Mouse (Mus musculus): Measurements from ENCODE around the gene Polr3k.

The Polr3k gene

GRCm38 (mm10) chr2:181863791-181864535 is at the start of gene Polr3k:
TSS of gene Polr3k (plus strand) at chr2:181864337.
- peak; percentile 92 for DNase-seq (ENCODE audit: inconsistent ontology term)

DNA sequence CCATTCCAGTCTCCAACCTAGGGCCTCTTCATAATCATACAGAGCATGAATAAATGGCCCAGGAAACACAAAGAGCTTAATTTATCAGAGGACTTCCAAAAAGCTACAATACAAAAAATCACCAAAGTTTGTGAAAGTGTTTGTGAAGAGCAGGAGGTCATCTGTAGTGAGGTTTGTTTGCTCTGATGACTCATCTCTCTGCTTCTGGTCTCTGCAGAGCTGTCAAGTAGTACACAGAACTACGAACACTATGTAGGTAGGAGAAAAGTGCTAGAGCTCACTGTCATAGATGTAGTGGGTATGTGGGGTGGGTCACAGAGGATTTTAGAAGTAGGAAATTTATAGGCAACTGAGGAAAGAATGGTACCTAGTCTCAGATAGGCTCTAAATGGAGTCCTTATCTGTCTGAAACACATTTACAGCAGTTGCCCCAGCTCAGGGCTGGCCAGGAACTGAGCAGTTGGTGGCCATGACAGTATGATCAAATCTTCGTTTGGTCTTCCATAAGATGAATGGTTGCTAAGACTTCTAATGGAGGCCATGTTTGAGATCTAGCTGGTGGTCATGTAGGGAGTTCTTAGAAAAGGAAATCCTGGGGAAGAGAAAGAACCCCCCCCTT is 35.0 kb upstream of the Polr3k start:
- no peak for DNase-seq (ENCODE audit: inconsistent ontology term)

- DNase-seq (ENCODE audit: inconsistent ontology term): peak; percentile 80
These were observed 31.4 kb upstream of the Polr3k start for GRCm38 (mm10) chr2:181832745-181833144.

DNA sequence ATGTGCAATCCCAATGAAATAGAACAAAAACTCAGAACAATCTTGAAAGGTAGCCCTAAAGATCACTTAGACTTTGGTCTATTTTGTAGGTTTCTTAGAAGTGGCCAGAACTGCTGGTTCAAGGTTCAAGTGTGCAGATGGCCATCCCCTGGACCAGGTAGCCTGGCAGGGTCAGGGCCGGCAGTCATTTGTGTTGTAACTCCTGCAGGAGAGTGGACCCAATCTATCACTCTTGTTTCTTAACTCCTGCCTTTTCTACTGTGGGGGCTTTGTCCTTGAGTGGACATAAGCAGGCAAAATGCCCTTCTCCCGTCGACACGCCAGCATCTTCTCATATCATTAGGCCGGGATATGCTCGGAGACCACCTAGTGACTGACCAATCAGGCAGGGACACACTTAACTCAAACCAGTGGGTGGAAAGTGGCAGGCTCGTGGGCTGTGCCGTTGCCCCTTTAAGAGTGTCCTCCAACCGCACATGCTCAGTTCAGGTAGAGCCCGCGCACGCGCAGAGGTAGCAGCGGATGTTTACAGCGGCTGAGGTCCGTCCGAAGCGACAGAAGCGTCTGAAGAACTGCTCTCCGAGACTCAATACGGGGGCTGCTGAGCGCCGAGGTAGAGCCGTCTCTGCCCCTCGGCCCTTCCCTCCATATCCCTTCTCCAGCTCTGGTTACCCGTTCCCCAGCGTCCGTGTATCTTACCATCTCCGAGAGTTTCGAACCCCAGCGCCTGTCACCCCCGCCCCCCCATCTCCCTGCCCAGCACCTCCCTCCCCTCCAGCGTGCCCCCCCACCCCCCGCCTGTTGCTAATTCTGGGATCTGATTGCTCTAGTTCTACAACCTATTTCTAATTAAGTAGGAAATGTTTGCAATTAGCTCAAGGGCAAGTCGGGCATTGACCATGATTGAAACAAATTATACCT is 26.5 kb upstream of the Polr3k start, which contains the start of gene Pcmtd2:
TSS of gene Pcmtd2 (plus strand) at position 483 of the 921 bp plus-strand sequence.
- DNase-seq (ENCODE audit: inconsistent ontology term): peak; percentile 90

- DNase-seq (ENCODE audit: inconsistent ontology term): peak; percentile 52
These were observed 25.9 kb upstream of the Polr3k start for GRCm38 (mm10) chr2:181838293-181838680.

- no peak for DNase-seq (ENCODE audit: inconsistent ontology term)
These were observed 18.3 kb upstream of the Polr3k start for GRCm38 (mm10) chr2:181845709-181846394.

DNA sequence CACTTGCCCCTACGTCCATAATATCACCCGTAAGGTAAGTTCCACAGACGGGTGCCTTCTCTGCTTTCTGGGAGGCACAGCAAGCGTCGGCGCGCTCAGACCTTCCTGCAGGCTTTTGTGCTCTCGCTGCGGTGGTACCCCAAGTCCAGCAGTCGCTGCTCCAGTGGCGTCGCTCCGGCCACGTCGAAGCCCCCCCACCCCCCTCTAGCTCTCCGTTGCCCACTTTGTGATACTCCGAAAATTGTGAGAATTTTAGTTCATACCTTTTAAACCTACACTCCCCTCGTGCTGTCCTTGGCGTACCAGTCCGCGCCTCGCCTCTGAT is 361 bp downstream of the Polr3k start:
- no peak for DNase-seq (ENCODE audit: inconsistent ontology term)

GRCm38 (mm10) chr2:181866931-181867330 is 2.8 kb downstream of the Polr3k start:
- DNase-seq (ENCODE audit: inconsistent ontology term): peak; percentile 54

GRCm38 (mm10) chr2:181871039-181871438 is 6.9 kb downstream of the Polr3k start:
- DNase-seq (ENCODE audit: inconsistent ontology term): no peak

GRCm38 (mm10) chr2:181878903-181879302 is 14.8 kb downstream of the Polr3k start:
- no peak for DNase-seq (ENCODE audit: inconsistent ontology term)

- DNase-seq (ENCODE audit: inconsistent ontology term): no peak
These were observed 19.0 kb downstream of the Polr3k start for GRCm38 (mm10) chr2:181883022-181883749.

DNA sequence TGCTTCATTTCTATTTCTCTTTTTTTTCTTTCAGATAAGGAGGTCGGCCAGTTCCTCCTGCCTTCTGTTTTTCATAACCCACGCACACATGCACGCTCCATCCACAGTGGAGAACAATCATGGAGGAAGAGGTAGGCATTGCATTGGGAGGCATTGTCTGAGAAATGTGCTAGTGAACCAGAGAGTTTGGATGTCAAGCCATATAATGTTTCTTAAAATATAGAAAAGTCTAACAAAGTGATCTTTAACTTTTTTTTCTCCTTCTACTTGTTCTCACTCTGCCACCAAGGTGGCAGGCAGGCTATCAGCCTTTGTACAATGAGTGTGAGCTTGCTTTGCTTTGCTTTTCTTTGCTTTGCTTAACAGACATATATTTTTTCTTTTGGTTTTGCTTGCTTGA is 53.7 kb downstream of the Polr3k start:
- peak; percentile 14 for DNase-seq (ENCODE audit: inconsistent ontology term)

- DNase-seq (ENCODE audit: inconsistent ontology term): peak; percentile 34
These were observed 54.4 kb downstream of the Polr3k start for GRCm38 (mm10) chr2:181918501-181918900.
